Mouse (Mus musculus) lung, adult 2 months (tissue): ENCODE measurements around the gene Dnali1.

Experiments
- CTCF ChIP-seq: fragments of 200-500 bp; IDR thresholded peaks from 2 replicates; pipeline ENCODE4 v1.5.1; 2011; ENCODE audit warnings: mild to moderate bottlenecking, low read length, control low read depth; ENCODE audit not compliant: insufficient read depth
- POLR2A ChIP-seq: fragments of 200-500 bp; IDR thresholded peaks from 2 replicates; pipeline ENCODE4 v1.6.1; 2011; ENCODE audit warnings: low read depth, mild to moderate bottlenecking, control low read depth, low read length, borderline replicate concordance; ENCODE audit errors: extremely low read depth

DNA sequence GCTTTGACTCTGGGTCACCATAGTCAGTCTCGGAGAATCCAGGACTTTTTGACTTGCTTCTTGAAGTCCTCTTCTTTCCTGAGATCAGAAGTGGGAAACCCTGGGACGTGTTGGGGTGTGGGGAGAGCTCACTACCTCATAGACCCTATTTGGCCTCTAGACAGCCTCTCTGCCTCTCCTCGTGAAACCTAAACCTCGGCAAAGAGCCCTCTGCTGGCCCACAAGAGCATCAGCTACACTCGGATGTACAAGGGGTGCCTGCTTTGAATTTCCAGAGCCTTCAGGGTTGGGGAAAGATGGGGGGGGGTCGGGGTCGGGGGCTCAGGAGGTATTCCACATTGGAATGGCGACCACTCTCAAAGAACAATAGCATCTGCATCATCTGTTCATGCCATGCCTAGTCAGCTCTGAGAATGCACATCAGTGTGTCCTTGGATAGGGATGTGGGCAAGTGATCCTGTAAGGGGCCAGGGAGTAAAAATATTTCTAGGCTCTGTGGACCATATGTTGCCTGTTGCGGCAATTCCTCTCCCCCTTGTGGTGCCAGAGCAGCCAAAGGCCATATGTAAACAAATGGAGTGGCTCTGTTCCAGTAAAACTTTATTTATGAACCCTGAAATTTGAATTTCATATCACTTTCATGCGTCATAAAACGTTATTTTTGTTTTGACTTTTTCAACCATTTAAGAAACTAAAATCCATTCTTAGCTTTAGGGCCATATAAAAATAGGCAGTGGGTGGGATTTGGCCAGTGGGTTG is 44.5 kb downstream of the Dnali1 start:
- TF ChIP-seq CTCF (peak; percentile 24; the same call in 1 of the 2 replicates), POLR2A (no peak)
